Mouse (Mus musculus) embryo, embryonic 11 days (tissue): ENCODE measurements at regions not wholly inside any gene's neighbourhood (a gene's known extent, or its start where the extent isn't known, plus 50 kb on each side); places are given as distances from the start of the nearest gene placed in this dataset.

Experiments used
- DNase-seq: peaks from one replicate; pipeline ENCODE4 v3.0.0-alpha.2; 2015

DNA sequence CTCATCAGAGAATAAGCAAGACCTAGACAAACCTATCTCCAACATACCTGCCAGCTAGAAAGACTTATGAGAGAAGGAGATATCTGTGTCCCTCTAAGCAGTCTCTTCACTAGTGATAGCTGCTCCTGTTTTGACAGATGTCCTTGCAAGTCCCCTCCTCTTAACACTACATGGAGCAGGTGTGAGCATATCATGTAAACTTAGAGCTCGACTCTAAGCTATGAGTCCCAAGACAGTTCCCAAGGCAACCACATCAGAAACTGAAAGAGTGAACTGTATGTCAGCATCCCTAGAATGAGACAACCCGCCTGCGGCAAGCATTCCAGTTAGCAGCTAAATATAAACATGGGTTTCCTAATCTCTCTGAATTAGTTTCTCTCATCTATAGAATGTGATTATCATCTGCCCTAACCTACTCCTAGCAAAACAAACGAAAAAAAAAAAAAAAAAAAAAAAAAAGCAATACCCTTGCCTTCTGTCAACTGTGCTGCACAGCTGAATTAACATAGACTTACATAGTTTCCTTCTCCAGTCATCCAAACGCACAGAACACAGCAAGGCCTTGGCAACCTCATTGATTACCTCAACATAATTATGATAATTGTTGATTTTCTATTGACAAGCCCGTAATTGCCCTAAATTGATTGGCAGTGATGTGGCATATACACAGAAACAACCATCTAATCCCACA lies 383.4 kb downstream of the Samd5 start:
- DNase-seq, result no peak

DNA sequence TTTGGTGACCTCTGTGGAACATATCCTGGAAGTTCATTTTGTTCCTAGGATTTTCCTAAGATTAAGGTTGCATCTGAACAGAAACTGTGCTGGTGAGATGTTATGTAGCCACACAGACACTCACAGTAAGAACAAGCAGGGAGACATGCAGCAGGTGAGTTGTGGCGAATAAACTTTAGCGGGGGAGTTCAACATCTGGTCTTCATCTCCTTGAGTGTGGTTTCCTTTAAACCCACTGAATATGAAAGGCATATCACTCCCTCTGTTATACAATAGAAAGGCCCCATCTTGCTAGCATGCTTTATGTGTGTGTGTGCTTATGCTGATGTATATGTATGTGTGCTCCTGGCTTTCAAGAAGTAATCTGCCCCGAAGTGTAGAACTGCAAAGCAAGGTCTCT lies 387.1 kb upstream of the Sash1 start:
- DNase-seq, result peak; percentile 12

DNA sequence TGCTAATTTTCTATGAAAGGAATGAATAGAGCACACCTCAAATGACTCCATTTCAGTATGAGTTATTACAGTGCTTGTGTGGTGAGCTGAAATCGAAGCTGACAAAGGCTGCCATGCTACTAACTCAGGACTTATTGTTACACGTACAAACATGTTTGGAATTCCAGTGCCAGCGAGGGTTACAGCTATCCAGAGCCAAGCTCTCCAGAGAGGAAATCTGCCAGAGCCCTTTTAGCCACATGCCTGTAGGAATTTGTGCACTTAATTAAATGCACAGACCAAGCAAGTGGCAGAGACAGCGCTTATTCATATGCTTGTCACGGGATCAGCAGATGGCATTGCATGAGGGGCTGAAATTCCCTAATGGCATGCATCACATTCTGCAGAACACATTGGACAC lies 386.4 kb upstream of the Sash1 start:
- peak; percentile 55 for DNase-seq

GRCm38 (mm10) chr10:9265528-9265927 lies 379.7 kb upstream of the Sash1 start:
- no peak for DNase-seq

DNA sequence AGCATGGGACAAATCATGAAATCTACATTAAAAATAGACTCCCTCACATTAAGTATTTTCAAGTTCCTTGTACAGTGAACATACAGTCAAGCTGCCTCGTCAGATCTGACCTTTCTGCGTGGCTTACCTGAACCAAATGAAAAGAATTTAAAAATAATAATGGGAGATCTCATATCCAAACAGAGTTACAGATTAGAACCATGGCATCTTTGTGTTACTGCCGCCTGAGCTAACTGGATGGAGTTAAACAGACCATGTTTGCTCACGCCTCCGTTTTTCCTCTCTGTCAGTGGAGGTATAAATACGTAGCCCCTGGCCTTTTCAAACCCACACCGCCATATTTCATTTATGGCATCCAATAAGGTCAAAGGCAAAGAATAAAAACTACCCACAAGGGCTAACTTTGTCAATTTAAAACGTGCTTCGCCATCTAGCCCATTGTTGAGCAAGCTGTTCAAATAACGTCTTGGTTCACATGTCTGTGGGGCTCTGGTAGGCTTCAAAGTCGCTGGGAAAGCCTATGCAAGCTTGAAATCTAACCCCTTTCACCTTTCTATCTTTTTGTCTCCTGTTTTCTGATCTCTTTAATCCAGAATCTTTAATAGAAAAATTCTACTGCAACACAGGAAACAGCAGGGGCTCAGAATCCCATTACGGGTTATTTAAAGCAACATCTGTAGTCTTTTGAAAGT lies 378.6 kb upstream of the Sash1 start:
- no peak for DNase-seq

DNA sequence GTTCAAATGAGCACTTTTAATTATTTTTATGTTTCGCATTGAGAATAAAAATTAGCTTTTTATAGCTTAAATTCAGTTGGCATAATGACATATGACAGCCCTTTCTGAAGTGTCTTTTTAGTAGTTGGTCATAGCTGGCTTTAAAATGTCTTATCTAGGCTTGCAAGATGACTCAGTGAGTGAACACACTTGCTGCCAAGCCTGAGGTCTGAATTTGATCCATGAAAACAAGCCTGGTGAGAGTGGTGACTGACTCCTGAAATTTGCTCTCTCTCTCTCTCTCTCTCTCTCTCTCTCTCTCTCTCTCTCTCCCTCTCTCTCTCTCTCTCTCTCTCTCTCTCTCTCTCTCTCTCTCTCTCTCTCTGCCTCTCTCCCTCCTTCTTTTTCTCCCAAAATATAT lies 372.8 kb upstream of the Sash1 start:
- DNase-seq, result no peak

- DNase-seq, result peak; percentile 48
Observed at GRCm38 (mm10) chr10:9252941-9253217, 367.0 kb upstream of the Sash1 start.

DNA sequence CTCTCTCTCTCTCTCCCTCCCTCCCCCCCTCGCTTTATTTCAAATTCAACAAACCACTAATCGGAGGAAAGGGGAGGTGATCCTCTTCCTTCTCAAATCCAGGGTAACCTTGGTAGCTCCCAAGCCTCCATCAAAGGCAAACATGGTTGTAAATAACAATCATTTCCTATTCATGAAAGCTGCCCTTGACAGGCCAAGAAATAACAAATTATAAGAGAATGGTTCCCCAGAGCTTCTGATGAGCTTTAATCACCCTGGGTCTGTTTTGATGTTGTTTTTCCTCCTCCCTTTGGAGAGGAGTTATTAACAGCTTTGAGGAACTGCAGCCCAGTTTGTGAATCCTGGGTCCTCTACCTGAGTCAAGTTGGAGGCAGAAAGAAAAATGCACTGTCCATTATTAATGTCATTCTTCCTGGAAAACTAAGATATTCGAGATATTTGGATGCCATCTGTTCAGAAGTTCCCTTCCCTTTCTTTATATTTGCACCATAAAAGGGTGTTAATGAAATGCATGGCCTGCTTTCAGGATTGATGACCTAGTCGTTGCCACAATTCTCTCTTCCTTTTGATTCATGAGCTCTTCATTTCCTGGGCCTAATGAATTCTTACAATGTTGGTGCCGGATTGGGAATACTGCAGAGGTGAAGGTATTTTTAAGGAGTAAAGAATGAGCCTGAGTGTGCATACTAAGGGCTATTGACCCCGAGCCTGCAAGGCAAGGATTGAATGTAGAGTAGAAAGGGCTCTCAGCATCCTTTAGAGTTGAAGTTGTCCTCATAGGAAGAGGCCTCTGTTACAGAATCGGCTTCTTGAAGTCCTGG lies 366.5 kb upstream of the Sash1 start:
- DNase-seq, result no peak

DNA sequence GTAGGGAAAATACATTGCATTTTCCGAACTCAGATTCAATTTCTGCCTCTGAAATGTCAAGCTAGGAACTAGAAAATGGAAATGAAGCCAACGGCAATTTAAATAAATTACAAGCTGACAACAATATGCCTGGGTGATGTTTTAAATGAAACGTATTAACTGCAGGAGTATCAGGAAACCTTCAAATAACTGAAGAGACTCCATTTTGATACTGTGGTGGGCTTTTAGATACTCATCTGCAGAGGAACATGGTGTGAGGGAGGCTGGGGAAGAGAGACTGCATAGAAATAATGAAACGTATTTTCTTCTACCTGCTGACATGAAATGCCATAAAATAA lies 357.4 kb upstream of the Sash1 start:
- no peak for DNase-seq

GRCm38 (mm10) chr10:9242596-9243280 lies 356.9 kb upstream of the Sash1 start:
- no peak for DNase-seq

GRCm38 (mm10) chr10:9239956-9240355 lies 354.1 kb upstream of the Sash1 start:
- no peak for DNase-seq

DNA sequence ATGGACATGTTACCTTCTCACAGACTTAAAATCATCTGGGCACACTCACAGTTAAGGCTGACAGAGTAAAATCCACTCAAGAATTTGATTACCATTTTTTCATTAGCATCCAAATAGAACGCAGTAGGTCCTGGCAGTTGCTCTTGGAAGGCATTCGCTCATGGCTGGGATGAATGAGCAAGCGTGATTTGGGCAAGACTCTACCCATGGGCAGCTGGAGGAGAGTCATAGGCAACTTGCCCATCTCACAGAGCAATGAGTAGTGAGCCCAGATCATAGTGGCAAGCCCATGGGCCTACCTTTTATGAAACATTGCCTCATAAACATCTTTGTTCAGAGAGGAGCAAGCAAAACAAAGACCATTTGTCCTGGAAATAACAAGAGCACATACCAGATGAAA lies 345.9 kb upstream of the Sash1 start:
- DNase-seq, result no peak

GRCm38 (mm10) chr10:9229116-9229515 lies 343.2 kb upstream of the Sash1 start:
- DNase-seq, result no peak

DNA sequence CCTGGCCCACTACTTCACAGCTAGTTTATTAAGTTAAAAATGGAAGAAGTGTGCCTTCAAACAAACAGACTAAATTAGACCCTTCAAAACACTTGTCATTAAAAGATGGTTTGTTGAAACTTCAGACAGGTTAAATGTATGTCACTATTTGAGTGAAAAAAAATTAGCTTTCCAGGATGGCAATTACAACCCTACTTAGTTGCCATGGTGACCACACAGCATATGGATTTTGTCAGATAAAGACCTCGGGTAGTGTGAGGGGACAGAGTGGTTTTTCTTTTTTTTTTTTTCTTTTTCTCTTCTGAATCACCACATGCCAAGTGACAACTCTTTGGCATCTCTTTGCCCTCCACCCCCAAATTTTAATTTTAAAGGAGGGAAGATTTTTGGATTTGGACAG lies 341.5 kb upstream of the Sash1 start:
- peak; percentile 23 for DNase-seq

GRCm38 (mm10) chr10:9210646-9211045 lies 324.8 kb upstream of the Sash1 start:
- DNase-seq, result peak; percentile 20

- no peak for DNase-seq
Observed at GRCm38 (mm10) chr10:9204096-9204495, 318.2 kb upstream of the Sash1 start.

DNA sequence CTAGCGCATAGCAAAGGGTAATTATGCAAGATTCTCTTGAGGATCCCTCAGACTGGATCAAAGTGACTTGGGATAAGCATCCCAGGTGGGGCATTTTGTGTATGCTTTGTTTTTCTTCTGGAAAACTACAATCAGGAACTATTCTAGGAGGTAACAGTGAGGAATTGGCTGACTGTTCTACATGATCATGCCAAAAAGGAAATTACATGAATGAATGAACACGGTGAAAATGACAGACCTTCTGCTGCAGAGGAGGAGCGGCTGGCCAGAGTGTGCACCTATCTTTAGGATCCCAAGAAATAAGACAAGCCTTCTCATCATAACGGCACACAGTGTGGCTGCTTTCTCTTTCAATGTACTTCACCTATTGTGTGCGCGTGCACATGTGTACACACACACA lies 317.5 kb upstream of the Sash1 start:
- no peak for DNase-seq

- DNase-seq, result no peak
Observed at GRCm38 (mm10) chr10:9202922-9203321, 317.1 kb upstream of the Sash1 start.

DNA sequence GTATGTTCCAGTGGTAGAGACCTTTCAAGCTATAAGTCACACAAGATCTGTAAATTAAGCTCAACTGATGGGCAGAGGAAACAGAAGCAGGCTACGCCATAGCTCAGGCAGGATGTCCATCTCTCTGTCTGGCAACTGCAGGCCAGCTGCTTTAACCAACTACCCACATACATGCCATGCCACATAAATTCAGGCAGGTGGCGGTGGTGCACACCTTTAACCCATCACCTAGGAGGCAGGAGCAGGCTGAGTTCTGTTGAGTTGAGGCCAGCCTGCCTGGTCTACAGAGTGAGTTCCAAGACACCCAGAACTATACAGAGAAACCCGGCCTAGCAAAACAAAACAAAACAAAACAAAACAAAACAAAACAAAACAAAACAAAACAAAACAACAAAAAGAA lies 289.1 kb upstream of the Sash1 start:
- peak; percentile 47 for DNase-seq

GRCm38 (mm10) chr10:9173509-9173908 lies 287.6 kb upstream of the Sash1 start:
- no peak for DNase-seq

GRCm38 (mm10) chr10:9168725-9169124 lies 282.9 kb upstream of the Sash1 start:
- DNase-seq, result no peak

DNA sequence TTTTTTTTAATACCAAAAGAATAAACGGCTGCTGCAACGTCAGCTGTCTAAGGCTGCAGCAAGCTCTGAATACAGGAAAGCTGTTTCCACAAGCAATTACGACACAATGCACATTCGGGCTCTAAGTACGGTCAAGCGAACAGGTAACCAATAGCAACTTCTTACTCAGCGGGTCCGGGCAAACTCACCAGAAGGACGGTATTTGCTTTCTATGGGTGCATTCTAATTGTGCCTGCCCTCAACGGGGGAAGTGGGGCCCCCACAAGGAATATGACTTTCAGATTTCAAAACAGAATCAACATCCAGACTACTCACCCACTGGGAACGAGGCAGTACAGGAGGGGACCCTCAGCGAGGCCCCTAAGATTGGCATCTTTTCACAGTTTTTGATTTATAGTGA lies 280.1 kb upstream of the Sash1 start:
- DNase-seq, result no peak

- DNase-seq, result no peak
Observed at GRCm38 (mm10) chr10:9165598-9165997, 279.7 kb upstream of the Sash1 start.

DNA sequence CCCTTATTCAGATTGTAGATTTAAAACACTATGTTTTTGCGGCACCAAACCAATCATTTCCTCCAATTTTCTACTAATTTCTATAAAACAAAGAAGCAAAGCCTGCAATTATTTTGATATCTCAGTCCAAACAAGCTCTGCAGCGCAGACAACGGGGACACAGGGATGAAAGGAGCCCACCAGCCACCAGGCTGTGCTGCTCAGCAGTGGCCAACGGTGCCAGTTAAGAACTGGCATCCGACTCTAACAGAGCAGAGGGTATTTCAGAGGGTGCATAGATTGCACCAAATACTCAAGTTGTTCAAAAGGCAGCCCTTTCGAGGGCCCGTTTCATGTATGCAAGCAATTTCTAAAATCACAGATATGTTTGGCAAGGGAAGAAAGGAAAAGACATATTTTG lies 278.5 kb upstream of the Sash1 start:
- no peak for DNase-seq
